Mouse (Mus musculus) myocyte (in vitro differentiated cells): ENCODE measurements at regions not wholly inside any gene's neighbourhood (a gene's known extent, or its start where the extent isn't known, plus 50 kb on each side); places are given as distances from the start of the nearest gene placed in this dataset.
"Not testable (repeated sequence)": the region's sequence is repeated elsewhere in the genome, so short reads cannot be mapped to it uniquely, and the experiment has no call there.

Source experiments
- H3K27me3 ChIP-seq: one replicate; pipeline ENCODE4 v1.6.1; 2011; ENCODE audit not compliant: control insufficient read depth, insufficient read depth, insufficient read length
- H3K36me3 ChIP-seq: one replicate; pipeline ENCODE4 v1.6.1; 2011; ENCODE audit not compliant: control insufficient read depth, insufficient read depth
- H3K4me2 ChIP-seq: one replicate; pipeline ENCODE4 v1.6.1; 2011; ENCODE audit warnings: low read depth, control low read depth
- H3K4me3 ChIP-seq: one replicate; pipeline ENCODE4 v1.5.1; 2011; ENCODE audit warnings: mild to moderate bottlenecking, control low read depth, moderate library complexity
- H3K79me2 ChIP-seq: one replicate; pipeline ENCODE4 v1.6.1; 2011; ENCODE audit not compliant: control insufficient read depth, insufficient read depth
- H3ac ChIP-seq: one replicate; pipeline ENCODE4 v1.6.1; 2011; ENCODE audit not compliant: control insufficient read depth, insufficient read length
- CEBPB ChIP-seq: IDR thresholded peaks from 2 replicates; pipeline ENCODE4 v1.6.1; 2011; ENCODE audit warnings: mild to moderate bottlenecking, moderate library complexity; ENCODE audit not compliant: poor library complexity, insufficient read depth, severe bottlenecking
- E2F4 ChIP-seq: IDR thresholded peaks from one replicate; pipeline ENCODE4 v1.6.1; 2011; ENCODE audit warnings: mild to moderate bottlenecking, control low read depth, moderate library complexity; ENCODE audit not compliant: insufficient read depth
- MAX ChIP-seq: IDR thresholded peaks from one replicate; pipeline ENCODE4 v1.6.1; 2011; ENCODE audit warnings: low read depth, mild to moderate bottlenecking, control low read depth
- MYOD1 ChIP-seq, 3 experiments: IDR thresholded peaks; one replicate each; pipeline ENCODE4 v1.6.1; 2011; ENCODE audit warnings: control low read depth in 2 of 3, low read depth in 2 of 3, mild to moderate bottlenecking in 2 of 3, moderate library complexity in 1 of 3; ENCODE audit not compliant: insufficient read length in 2 of 3, control insufficient read depth in 1 of 3
- MYOG ChIP-seq, 3 experiments: IDR thresholded peaks; one replicate each; pipeline ENCODE4 v1.6.1; 2011; ENCODE audit warnings: control low read depth in 2 of 3, low read depth in 2 of 3, mild to moderate bottlenecking in 2 of 3; ENCODE audit not compliant: insufficient read length in 2 of 3, control insufficient read depth in 1 of 3, insufficient read depth in 1 of 3
- POLR2A ChIP-seq: IDR thresholded peaks from one replicate; pipeline ENCODE4 v1.6.1; 2011; ENCODE audit warnings: low read depth, mild to moderate bottlenecking, control low read depth, moderate library complexity; ENCODE audit not compliant: insufficient read length
- POLR2AphosphoS2 ChIP-seq: IDR thresholded peaks from one replicate; pipeline ENCODE4 v1.6.1; 2011; ENCODE audit warnings: low read depth, control low read depth; ENCODE audit not compliant: insufficient read length
- REST ChIP-seq: IDR thresholded peaks from one replicate; pipeline ENCODE4 v1.6.1; 2011; ENCODE audit warnings: mild to moderate bottlenecking, control low read depth, moderate library complexity; ENCODE audit not compliant: insufficient read depth, insufficient read length
- SRF ChIP-seq: IDR thresholded peaks from one replicate; pipeline ENCODE4 v1.6.1; 2011; ENCODE audit warnings: low read depth; ENCODE audit not compliant: control insufficient read depth, insufficient read length
- TCF12 ChIP-seq: IDR thresholded peaks from one replicate; pipeline ENCODE4 v1.6.1; 2011; ENCODE audit warnings: mild to moderate bottlenecking, control low read depth; ENCODE audit not compliant: poor library complexity, insufficient read depth, severe bottlenecking
- TCF3 ChIP-seq: IDR thresholded peaks from one replicate; pipeline ENCODE4 v1.6.1; 2011; ENCODE audit warnings: low read depth, control low read depth; ENCODE audit not compliant: insufficient read length
- USF1 ChIP-seq: IDR thresholded peaks from one replicate; pipeline ENCODE4 v1.6.1; 2011; ENCODE audit warnings: low read depth, mild to moderate bottlenecking, control low read depth, moderate library complexity

- TF ChIP-seq MYOD1 (IDR thresholded peaks at IDR 0.05; ENCODE audit: control insufficient read depth in 1 of 3, insufficient read length in 2 of 3, low read depth in 2 of 3) = no peak
- TF ChIP-seq E2F4 = no peak
- TF ChIP-seq REST = no peak
- TF ChIP-seq POLR2AphosphoS2 = no peak
- TF ChIP-seq TCF3 = no peak
- TF ChIP-seq CEBPB = no peak
- TF ChIP-seq MAX = no peak
- TF ChIP-seq TCF12 = no peak
- no peak for TF ChIP-seq MYOG (IDR thresholded peaks at IDR 0.05; ENCODE audit: control insufficient read depth in 1 of 3, insufficient read depth in 1 of 3, insufficient read length in 2 of 3, low read depth in 2 of 3)
- no peak for TF ChIP-seq SRF
These were observed 418.4 kb upstream of the Arrdc4 start for GRCm38 (mm10) chr7:69167456-69167855.

GRCm38 (mm10) chr7:69161916-69162315, 412.9 kb upstream of the Arrdc4 start:
- Histone ChIP-seq H3K36me3 (no peaks in the 10 kb centered on the region), H3ac (no peak overlapping the region), H3K27me3 (no peaks in the 10 kb centered on the region), H3K4me3 (no peak overlapping the region), H3K79me2 (no peaks in the 10 kb centered on the region), H3K4me2 (no peak overlapping the region)
- no peak for TF ChIP-seq CEBPB
- TF ChIP-seq TCF12 = no peak
- TF ChIP-seq MYOD1 (IDR thresholded peaks at IDR 0.05; ENCODE audit: control insufficient read depth in 1 of 3, insufficient read length in 2 of 3, low read depth in 2 of 3) = no peak
- no peak for TF ChIP-seq SRF
- TF ChIP-seq REST = no peak

More at GRCm38 (mm10) chr7:69167456-69167855, 418.4 kb upstream of the Arrdc4 start:
- no peaks in the 10 kb centered on the region for H3K36me3 ChIP-seq
- no peak overlapping the region for H3ac ChIP-seq
- no peak overlapping the region for H3K4me3 ChIP-seq
- no peaks in the 10 kb centered on the region for H3K79me2 ChIP-seq
- no peak overlapping the region for H3K4me2 ChIP-seq
- H3K27me3 ChIP-seq = no peaks in the 10 kb centered on the region

DNA sequence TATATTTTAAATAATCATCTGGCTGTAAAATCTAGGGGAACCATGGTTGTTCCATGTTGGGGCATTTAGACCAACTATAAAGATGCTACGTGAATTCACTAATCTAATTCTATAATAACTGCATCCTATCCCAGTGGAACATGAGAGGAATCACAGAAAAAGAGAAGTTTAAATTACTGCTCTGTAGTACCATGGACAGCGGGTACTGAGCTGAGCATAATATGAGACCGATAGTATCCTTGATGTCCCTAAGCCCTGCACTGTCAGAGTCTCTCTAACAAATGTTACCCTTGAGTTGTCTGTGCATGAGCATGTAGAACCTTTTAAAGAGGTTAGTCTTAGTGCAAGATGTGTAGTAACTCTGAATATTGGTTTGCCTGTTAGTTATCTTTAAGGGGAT, 393.3 kb upstream of the Arrdc4 start:
- Histone ChIP-seq H3K79me2 (no peaks in the 10 kb centered on the region), H3K4me2 (no peak overlapping the region), H3K27me3 (no peaks in the 10 kb centered on the region), H3K36me3 (no peaks in the 10 kb centered on the region), H3K4me3 (no peak overlapping the region), H3ac (no peak overlapping the region)
- TF ChIP-seq SRF (no peak), POLR2AphosphoS2 (no peak), TCF12 (no peak), E2F4 (no peak), TCF3 (no peak), POLR2A (no peak), REST (no peak), USF1 (no peak), MYOD1 (IDR thresholded peaks at IDR 0.05; ENCODE audit: control insufficient read depth in 1 of 3, insufficient read length in 2 of 3, low read depth in 2 of 3) (no peak), MAX (no peak), MYOG (IDR thresholded peaks at IDR 0.05; ENCODE audit: control insufficient read depth in 1 of 3, insufficient read depth in 1 of 3, insufficient read length in 2 of 3, low read depth in 2 of 3) (no peak), CEBPB (no peak)

DNA sequence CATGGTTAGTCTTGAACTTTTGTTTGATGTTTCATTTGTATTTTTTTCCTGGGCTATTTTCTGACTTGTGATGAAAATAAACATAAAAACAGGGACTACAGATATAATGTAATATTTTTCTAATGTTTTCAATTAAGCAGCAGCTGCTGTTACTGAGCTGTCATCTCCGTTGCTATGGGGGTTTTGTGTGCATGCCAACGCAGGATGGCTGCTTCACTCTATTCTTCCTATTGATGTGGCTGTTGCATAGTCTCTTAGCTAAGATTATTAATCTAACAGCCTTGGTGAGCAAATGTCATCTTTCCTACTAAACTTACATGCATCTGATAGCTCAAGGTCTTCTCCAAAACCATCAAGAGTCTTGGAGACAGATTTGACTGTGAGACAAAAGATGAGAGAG, 384.4 kb upstream of the Arrdc4 start:
- no peak overlapping the region for H3K4me2 ChIP-seq
- H3K79me2 ChIP-seq = no peaks in the 10 kb centered on the region
- no peaks in the 10 kb centered on the region for H3K36me3 ChIP-seq
- H3K27me3 ChIP-seq = no peaks in the 10 kb centered on the region
- H3ac ChIP-seq = no peak overlapping the region
- TF ChIP-seq MYOD1 (IDR thresholded peaks at IDR 0.05; ENCODE audit: control insufficient read depth in 1 of 3, insufficient read length in 2 of 3, low read depth in 2 of 3) (no peak), CEBPB (no peak), E2F4 (no peak), MAX (no peak), POLR2AphosphoS2 (no peak), REST (no peak), TCF3 (no peak), SRF (no peak), POLR2A (no peak), USF1 (no peak), TCF12 (no peak), MYOG (IDR thresholded peaks at IDR 0.05; ENCODE audit: control insufficient read depth in 1 of 3, insufficient read depth in 1 of 3, insufficient read length in 2 of 3, low read depth in 2 of 3) (no peak)
- no peak overlapping the region for H3K4me3 ChIP-seq

GRCm38 (mm10) chr7:69101770-69102169, 352.7 kb upstream of the Arrdc4 start:
- H3ac ChIP-seq, H3K4me3 ChIP-seq, H3K36me3 ChIP-seq, H3K79me2 ChIP-seq, H3K4me2 ChIP-seq, H3K27me3 ChIP-seq: not testable (repeated sequence)
